Mouse (Mus musculus) thymus, adult 2 months (tissue): Measurements from ENCODE around the gene Pcbd1. TPM values are rescaled to one million over a fixed set of nuclear protein-coding genes. Genes with fewer than 3 reads are reported as not detected.

Experiments used
- DNase-seq: peaks from one replicate; pipeline ENCODE4 v3.0.0; 2021
- H3K27ac ChIP-seq: fragments of 200-500 bp; 2 replicates; pipeline ENCODE4 v1.5.1; 2012; ENCODE audit warnings: low read length, control low read depth; ENCODE audit not compliant: control insufficient read depth, insufficient read depth
- H3K27me3 ChIP-seq: fragments of 200-500 bp; 2 replicates; pipeline ENCODE4 v1.6.1; 2012; ENCODE audit warnings: mild to moderate bottlenecking, low read length, moderate library complexity, mixed read lengths; ENCODE audit not compliant: control insufficient read depth, insufficient read depth
- H3K36me3 ChIP-seq: fragments of 200-500 bp; 2 replicates; pipeline ENCODE4 v1.6.1; 2012; ENCODE audit warnings: mild to moderate bottlenecking, low read length, moderate library complexity; ENCODE audit not compliant: control insufficient read depth, insufficient read depth
- H3K4me1 ChIP-seq: fragments of 200-500 bp; replicated peaks from 2 replicates; pipeline ENCODE4 v1.6.1; 2012; ENCODE audit warnings: low read length; ENCODE audit not compliant: control insufficient read depth, insufficient read depth
- H3K4me3 ChIP-seq: fragments of 200-500 bp; 2 replicates; pipeline ENCODE4 v1.5.1; 2012; ENCODE audit warnings: mild to moderate bottlenecking, low read length, control low read depth, moderate library complexity; ENCODE audit not compliant: control insufficient read depth, insufficient read depth
- CTCF ChIP-seq: fragments of 200-500 bp; IDR thresholded peaks from 2 replicates; pipeline ENCODE4 v1.5.1; 2012; ENCODE audit warnings: mild to moderate bottlenecking, control low read depth, low read length, moderate library complexity, borderline replicate concordance; ENCODE audit not compliant: control insufficient read depth, poor library complexity, insufficient read depth; ENCODE audit errors: extremely low read depth
- POLR2A ChIP-seq: fragments of 200-500 bp; IDR thresholded peaks from 2 replicates; pipeline ENCODE4 v1.6.1; 2012; ENCODE audit warnings: mild to moderate bottlenecking, low read length, control low read depth, moderate library complexity; ENCODE audit not compliant: control insufficient read depth, poor library complexity, insufficient read depth; ENCODE audit errors: extremely low read depth
- WGBS: fragments of 180-500 bp; shearing (Covaris S2); methylation state at CpG from one replicate; pipeline ENCODE4 v1.1.7; 2018; 5-methylcytosine and 5-hydroxymethylcytosine counted together
- polyA plus RNA-seq: library from polyadenylated mRNA; depleted of rRNA; stranded (reverse); fragments of >200 nt; gene quantifications from 2 replicates; pipeline ENCODE4 v1.2.3, GENCODE M21; 2012; rRNA removed

Gene Pcbd1
- polyA plus RNA-seq, 1 experiment = 1.1 TPM

DNA sequence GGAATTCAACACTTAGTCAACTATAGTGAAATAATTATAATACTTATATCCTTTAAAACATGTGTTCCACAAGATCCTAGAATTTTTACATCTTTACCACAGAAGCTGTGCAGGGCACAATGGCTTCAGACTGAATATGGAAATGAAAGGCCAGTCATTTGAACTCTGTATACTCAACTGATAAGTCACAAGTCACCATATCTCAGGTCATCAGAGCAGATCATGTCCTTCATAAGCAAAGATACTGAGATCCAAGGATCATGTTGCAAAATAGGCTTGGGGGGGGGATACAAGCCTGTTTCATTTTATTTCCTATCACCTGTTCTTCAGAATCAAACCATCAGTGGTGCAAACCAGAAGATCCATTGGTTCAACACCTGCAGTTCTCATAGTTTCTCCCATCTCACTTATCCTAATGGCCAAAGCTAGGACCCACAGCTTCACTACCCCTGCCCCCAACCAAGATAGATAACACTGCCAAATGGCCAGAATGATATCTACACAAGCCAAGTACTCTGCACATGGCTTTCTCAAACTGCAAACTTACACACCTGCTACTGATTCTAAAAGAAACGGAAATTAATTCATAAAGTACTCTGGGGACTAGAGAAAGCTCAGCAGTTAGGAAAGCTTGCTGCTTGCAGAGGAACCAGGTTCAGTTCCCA is 39.7 kb downstream of the Pcbd1 start:
- no peak for TF ChIP-seq CTCF
- TF ChIP-seq POLR2A = no peak
- H3K27me3 ChIP-seq = no peaks in the 10 kb centered on the region
- H3K4me1 ChIP-seq = no peaks in the 10 kb centered on the region
- 95% methylated on average over 1 of the region's 1 CpGs for WGBS
- no peaks in the 10 kb centered on the region for H3K36me3 ChIP-seq
- no peak for DNase-seq
- no peak overlapping the region for H3K4me3 ChIP-seq
- no peak overlapping the region for H3K27ac ChIP-seq

DNA sequence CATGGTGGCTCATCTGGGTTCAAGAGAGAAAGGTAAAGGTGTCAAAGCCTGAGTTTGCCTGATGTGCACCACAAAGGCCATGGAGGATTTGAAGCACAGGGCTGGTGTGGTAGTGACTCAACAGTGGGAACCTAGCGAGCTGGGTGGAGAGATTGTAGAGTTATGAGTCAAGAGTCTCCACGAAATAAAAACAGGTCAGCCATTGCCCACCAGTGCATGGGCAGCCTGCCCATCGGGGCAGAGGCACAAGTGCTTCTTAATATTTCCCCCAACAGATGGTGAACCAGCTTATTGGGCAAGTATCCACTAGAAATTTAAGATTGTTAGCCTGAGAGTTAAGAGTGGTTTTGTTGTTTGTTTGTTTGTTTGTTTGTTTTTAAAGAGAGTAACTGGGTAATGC is 41.8 kb downstream of the Pcbd1 start:
- no peak for TF ChIP-seq CTCF
- TF ChIP-seq POLR2A = no peak
- Histone ChIP-seq H3K4me3 (no peak overlapping the region), H3K4me1 (no peaks in the 10 kb centered on the region), H3K27me3 (no peaks in the 10 kb centered on the region), H3K27ac (no peak overlapping the region), H3K36me3 (no peaks in the 10 kb centered on the region)
- no peak for DNase-seq
- 89% methylated on average over 3 of the region's 3 CpGs for WGBS

DNA sequence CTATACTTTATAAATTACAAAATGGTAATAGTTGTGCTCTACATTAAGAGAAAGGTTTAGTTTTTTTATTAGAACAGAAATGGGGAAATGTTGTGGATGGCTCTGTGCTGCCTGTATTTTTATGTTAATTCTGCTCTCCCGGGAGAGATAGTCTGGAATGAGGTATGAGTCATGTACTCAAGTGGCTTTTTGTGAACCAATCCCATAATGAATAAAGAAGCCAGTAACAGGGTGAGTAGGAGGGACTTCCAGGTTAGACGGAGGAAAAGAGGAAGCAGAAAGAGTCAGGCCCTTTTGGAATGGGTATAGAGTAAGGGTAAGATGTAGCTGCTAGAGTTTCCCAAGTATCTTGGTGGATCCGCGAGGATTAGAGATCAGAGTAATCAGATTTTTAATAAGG is 44.9 kb downstream of the Pcbd1 start:
- no peak for TF ChIP-seq CTCF
- no peak for TF ChIP-seq POLR2A
- Histone ChIP-seq H3K4me1 (no peaks in the 10 kb centered on the region), H3K4me3 (no peak overlapping the region), H3K36me3 (no peaks in the 10 kb centered on the region), H3K27me3 (no peaks in the 10 kb centered on the region), H3K27ac (no peak overlapping the region)
- no peak for DNase-seq
- WGBS = 88% methylated on average over 4 of the region's 4 CpGs

DNA sequence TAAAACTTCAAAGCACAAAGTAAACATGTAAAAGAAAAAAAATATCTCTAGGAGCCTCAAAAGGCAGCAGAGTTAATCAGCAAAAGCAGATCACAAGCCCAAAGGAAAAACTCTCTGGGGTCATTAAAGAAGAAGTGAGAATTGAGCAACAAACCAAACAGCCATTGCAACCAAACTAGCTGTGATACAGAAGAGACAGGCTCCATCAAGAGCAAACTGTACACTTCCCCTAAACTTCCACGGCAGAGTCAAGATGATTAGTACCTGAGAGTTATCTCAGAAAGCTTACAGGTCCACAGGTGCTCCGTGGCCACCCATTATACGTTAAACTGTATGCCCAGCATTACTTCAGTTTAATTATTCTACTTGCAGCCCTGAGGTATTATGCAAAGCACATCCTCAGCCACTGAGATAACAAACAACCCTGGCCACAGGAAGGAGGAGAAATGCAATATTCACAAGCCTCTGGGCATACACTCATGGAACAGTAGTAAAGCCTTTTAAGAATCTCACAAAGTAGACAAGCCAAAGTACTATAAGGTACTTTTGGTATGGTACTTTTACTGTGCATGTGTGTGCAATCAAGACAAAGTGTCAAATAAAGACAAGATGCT is 46.2 kb downstream of the Pcbd1 start:
- Histone ChIP-seq H3K4me3 (no peak overlapping the region), H3K36me3 (no peaks in the 10 kb centered on the region), H3K27ac (no peak overlapping the region), H3K4me1 (no peaks in the 10 kb centered on the region), H3K27me3 (no peaks in the 10 kb centered on the region)
- 79% methylated on average over 3 of the region's 3 CpGs for WGBS
- DNase-seq = no peak
- TF ChIP-seq CTCF (no peak), POLR2A (no peak)

DNA sequence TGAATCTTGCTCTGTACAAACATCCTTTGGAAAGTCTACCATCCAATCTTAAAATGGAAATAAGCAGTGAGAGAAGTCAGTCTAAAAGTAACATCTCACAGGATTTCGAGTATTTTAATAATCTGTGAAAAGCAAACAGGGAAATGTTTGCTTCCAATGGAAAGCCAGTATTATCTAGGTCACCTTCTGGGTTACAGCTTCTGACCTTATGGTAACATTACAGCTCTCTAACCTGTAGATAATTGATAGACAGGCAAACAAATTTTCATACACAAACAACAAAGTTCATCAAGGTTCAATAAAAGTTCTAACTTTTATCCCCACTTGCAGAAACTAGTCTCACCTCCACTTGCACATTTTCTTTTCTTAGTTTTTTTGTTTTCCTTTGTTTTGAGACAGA is 48.4 kb downstream of the Pcbd1 start:
- H3K4me3 ChIP-seq = no peak overlapping the region
- WGBS = 94% methylated on average over 1 of the region's 1 CpGs
- H3K4me1 ChIP-seq = no peaks in the 10 kb centered on the region
- no peaks in the 10 kb centered on the region for H3K27me3 ChIP-seq
- no peak for TF ChIP-seq CTCF
- no peak for TF ChIP-seq POLR2A
- no peaks in the 10 kb centered on the region for H3K36me3 ChIP-seq
- no peak overlapping the region for H3K27ac ChIP-seq
- no peak for DNase-seq

DNA sequence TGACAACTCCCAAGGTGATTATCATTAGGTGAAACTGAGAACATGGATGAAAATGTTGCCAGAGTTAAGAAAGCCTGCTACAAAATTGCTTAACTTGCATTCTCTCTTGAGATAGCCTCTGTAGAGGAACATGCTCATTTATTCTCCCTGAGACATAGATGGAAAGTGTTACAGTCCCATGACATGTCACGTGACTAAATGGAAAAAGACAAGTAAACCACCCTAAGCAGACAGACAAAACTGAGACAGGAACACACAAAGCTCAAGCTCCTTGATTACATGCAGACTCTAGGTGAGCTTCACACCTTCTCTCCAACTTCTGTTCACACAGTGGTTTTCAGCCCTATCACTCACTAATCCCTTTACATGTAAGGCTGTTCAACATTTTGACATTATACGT is 54.2 kb downstream of the Pcbd1 start:
- no peak for DNase-seq
- H3K27ac ChIP-seq = no peak overlapping the region
- 93% methylated on average over 2 of the region's 2 CpGs for WGBS
- TF ChIP-seq POLR2A = no peak
- TF ChIP-seq CTCF = no peak
- H3K36me3 ChIP-seq = no peaks in the 10 kb centered on the region
- H3K4me3 ChIP-seq = no peak overlapping the region
- H3K4me1 ChIP-seq = no peaks in the 10 kb centered on the region; the same call in 1 of the 2 replicates
- H3K27me3 ChIP-seq = no peaks in the 10 kb centered on the region

Other genes with a start within 250 kb of the Pcbd1 start
- 84.9 and 105 TPM in 2 replicates for gene Sgpl1, start 58.4 kb downstream of the Pcbd1 start, polyA plus RNA-seq
- 975 and 1,293 TPM in 2 replicates for gene Tbata, start 82.6 kb downstream of the Pcbd1 start, polyA plus RNA-seq
- gene Adamts14, start 184.1 kb downstream of the Pcbd1 start, polyA plus RNA-seq = 2.7 and 3.3 TPM in 2 replicates
- 5.7 and 6.1 TPM in 2 replicates for gene Prf1, start 208.5 kb downstream of the Pcbd1 start, polyA plus RNA-seq